Mouse (Mus musculus): ENCODE results near the gene B4galt5.

DNA sequence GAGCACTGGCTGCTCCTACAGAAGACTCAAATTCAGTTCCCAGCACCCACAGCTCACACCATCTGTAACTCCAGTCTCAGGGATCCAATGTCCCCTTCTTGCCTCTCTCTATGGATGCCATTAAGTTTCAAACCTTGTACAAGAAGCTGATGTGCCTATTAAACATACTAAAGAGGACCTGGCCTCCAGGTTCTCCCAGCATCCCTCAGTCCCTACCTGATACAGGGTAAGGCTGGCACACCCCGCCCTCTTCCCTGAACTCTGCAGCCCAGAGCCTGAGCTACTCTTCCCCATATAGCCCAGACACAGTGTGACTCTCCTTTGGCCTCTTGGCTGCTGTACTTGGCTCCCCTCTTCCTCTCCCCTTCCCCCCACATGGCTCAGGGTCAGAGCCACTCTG is 38.9 kb downstream of the B4galt5 start:
- TF ChIP-seq POLR2A (IDR thresholded peaks at IDR 0.05; ENCODE audit: insufficient read depth, low read length) (no peak), CTCF (IDR thresholded peaks at IDR 0.05; ENCODE audit: low read depth, low read length) (no peak)

Data from ES-Bruce4 (cell line).